Mouse (Mus musculus) olfactory bulb, adult 2 months (tissue): ENCODE measurements at regions not wholly inside any gene's neighbourhood (a gene's known extent, or its start where the extent isn't known, plus 50 kb on each side); places are given as distances from the start of the nearest gene placed in this dataset.

Source experiments
- H3K27ac ChIP-seq: fragments of 200-500 bp; 2 replicates; pipeline ENCODE4 v1.5.1; 2012; ENCODE audit warnings: low read depth, low read length; ENCODE audit not compliant: insufficient read depth
- H3K4me1 ChIP-seq: fragments of 200-500 bp; 2 replicates; pipeline ENCODE4 v1.6.1; 2012; ENCODE audit warnings: low read length; ENCODE audit not compliant: control insufficient read depth, insufficient read depth
- H3K4me3 ChIP-seq: fragments of 200-500 bp; 2 replicates; pipeline ENCODE4 v1.5.1; 2012; ENCODE audit warnings: mild to moderate bottlenecking, low read depth, low read length, moderate library complexity; ENCODE audit not compliant: insufficient read depth
- CTCF ChIP-seq: fragments of 200-500 bp; IDR thresholded peaks from 2 replicates; pipeline ENCODE4 v1.5.1; 2012; ENCODE audit warnings: low read depth, mild to moderate bottlenecking, low read length, moderate library complexity; ENCODE audit not compliant: insufficient read depth
- POLR2A ChIP-seq: fragments of 200-500 bp; IDR thresholded peaks from 2 replicates; pipeline ENCODE4 v1.6.1; 2012; ENCODE audit warnings: mild to moderate bottlenecking, low read depth, low read length, moderate library complexity; ENCODE audit not compliant: insufficient read depth
- WGBS: fragments of 180-500 bp; shearing (Covaris S2); methylation state at CpG from one replicate; pipeline ENCODE4 v1.1.7; 2018; 5-methylcytosine and 5-hydroxymethylcytosine counted together

- H3K27ac ChIP-seq, result no peak overlapping the region
- TF ChIP-seq CTCF (no peak), POLR2A (no peak)
- no peak overlapping the region for H3K4me3 ChIP-seq
- no peaks in the 10 kb centered on the region for H3K4me1 ChIP-seq
Observed at GRCm38 (mm10) chr3:149441227-149441626, 450.9 kb upstream of the Adgrl2 start.

- no peak overlapping the region for H3K27ac ChIP-seq
- no peak overlapping the region for H3K4me3 ChIP-seq
- no peak for TF ChIP-seq CTCF
- no peak for TF ChIP-seq POLR2A
- H3K4me1 ChIP-seq, result no peaks in the 10 kb centered on the region
- WGBS, result 87% methylated on average over 8 of the region's 8 CpGs
Observed at GRCm38 (mm10) chr3:149437763-149438162, 447.4 kb upstream of the Adgrl2 start.

DNA sequence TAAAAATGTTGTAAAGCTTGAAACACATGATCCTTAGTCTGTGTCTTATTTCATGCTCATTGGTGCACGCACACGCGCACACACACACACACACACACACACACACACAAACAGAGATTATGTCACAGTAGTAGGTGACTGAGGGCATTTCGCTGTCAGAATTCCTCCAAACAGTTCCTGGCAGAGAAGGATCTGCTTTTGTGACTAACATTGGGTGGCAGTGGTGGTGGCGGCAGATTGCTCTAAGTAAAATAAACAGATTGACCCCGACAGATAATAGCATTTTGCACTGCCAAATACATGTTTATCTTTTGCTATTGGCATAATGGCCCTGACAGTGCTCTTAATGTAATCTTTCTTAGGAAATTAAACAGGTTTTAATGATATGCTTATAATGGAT, 446.6 kb upstream of the Adgrl2 start:
- WGBS, result 84% methylated on average over 6 of the region's 6 CpGs
- Histone ChIP-seq H3K27ac (no peak overlapping the region), H3K4me1 (no peaks in the 10 kb centered on the region), H3K4me3 (no peak overlapping the region)
- TF ChIP-seq CTCF (no peak), POLR2A (no peak)

GRCm38 (mm10) chr3:149436420-149436819, 446.1 kb upstream of the Adgrl2 start:
- no peak for TF ChIP-seq POLR2A
- TF ChIP-seq CTCF, result no peak
- H3K27ac ChIP-seq, result no peak overlapping the region
- no peaks in the 10 kb centered on the region for H3K4me1 ChIP-seq
- no peak overlapping the region for H3K4me3 ChIP-seq
- 80% methylated on average over 8 of the region's 8 CpGs for WGBS

DNA sequence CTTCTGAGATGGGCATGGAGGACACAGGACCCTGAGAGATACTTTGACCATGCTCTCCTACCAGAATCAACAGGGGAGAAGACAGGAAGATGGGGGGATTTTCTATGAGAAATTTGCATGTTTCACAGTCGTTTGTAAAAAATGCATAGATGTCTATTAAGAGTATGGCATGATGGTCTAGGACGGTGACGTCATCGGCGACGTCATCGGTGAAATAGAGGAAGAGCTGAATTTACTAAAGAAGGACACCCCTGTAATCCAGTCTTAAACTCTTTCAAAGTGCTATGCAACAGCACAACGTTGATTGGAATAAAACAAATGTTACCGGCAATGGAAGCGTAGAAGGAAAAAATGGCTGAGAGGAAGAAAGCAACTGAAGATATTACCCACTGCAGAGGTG, 441.4 kb upstream of the Adgrl2 start:
- WGBS, result 94% methylated on average over 10 of the region's 10 CpGs
- TF ChIP-seq CTCF (no peak), POLR2A (no peak)

GRCm38 (mm10) chr3:149426023-149426759, 435.8 kb upstream of the Adgrl2 start:
- H3K4me1 ChIP-seq, result no peaks in the 10 kb centered on the region
- 46% methylated on average over 18 of the region's 18 CpGs for WGBS
- TF ChIP-seq POLR2A (no peak), CTCF (no peak)
- H3K4me3 ChIP-seq, result no peak overlapping the region
- H3K27ac ChIP-seq, result no peak overlapping the region

More for the DNA sequence above, 441.4 kb upstream of the Adgrl2 start:
- H3K4me3 ChIP-seq, result no peak overlapping the region
- no peak overlapping the region for H3K27ac ChIP-seq
- H3K4me1 ChIP-seq, result no peaks in the 10 kb centered on the region

DNA sequence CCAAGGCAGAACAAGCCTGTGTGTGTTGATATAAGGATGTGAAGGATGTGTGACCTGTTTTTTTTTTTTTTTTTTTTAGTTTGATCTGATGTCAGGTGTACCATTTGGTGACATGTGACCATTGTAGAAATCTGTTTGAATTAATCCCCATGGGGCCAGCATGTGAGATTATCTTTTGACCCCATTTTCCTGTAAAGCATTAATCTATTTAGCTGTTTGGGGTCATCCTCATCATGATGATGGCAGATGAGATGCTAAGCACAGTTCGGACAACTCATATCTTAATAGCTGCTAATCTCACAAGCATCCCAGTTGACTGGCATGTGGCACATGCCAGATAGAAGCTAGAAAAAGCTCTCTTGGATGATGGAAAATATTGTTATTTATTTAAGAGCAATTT, 434.0 kb upstream of the Adgrl2 start:
- no peak for TF ChIP-seq CTCF
- no peak for TF ChIP-seq POLR2A
- H3K27ac ChIP-seq, result no peak overlapping the region
- 98% methylated on average over 1 of the region's 1 CpGs for WGBS
- H3K4me1 ChIP-seq, result no peaks in the 10 kb centered on the region
- H3K4me3 ChIP-seq, result no peak overlapping the region

DNA sequence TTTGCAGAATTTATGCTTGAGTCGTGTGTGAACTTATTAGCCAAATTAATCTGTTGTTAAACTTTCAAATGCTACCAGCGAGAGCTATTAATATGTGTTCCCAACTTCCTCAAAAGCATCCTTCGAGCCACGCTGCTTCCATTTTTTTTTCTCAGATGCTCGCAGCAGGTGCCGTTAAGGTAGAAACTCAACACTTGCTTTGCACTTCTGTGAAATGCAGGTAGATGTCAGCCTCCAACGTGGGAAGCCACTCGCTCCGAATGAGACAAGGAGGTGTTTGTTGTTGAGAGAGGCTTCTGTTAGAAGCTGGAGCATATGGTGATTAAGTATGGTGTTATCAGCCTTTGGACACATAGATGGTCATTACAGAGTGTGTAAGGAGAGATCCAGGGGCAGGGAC, 433.1 kb upstream of the Adgrl2 start:
- Histone ChIP-seq H3K4me3 (no peak overlapping the region), H3K27ac (no peak overlapping the region), H3K4me1 (no peaks in the 10 kb centered on the region)
- 54% methylated on average over 9 of the region's 9 CpGs for WGBS
- TF ChIP-seq CTCF (no peak), POLR2A (no peak)

- no peak for TF ChIP-seq CTCF
- no peak for TF ChIP-seq POLR2A
- H3K4me1 ChIP-seq, result no peaks in the 10 kb centered on the region
- WGBS, result 94% methylated on average over 4 of the region's 4 CpGs
- H3K27ac ChIP-seq, result no peak overlapping the region
- no peak overlapping the region for H3K4me3 ChIP-seq
Observed at GRCm38 (mm10) chr3:149415081-149415480, 424.7 kb upstream of the Adgrl2 start.

- no peak overlapping the region for H3K4me3 ChIP-seq
- TF ChIP-seq POLR2A (no peak), CTCF (no peak)
- WGBS, result 88% methylated on average over 4 of the region's 4 CpGs
- H3K27ac ChIP-seq, result no peak overlapping the region
- H3K4me1 ChIP-seq, result no peaks in the 10 kb centered on the region
Observed at GRCm38 (mm10) chr3:149413114-149413513, 422.8 kb upstream of the Adgrl2 start.
